Mouse (Mus musculus) limb, embryonic 11.5 days (tissue): ENCODE measurements at regions not wholly inside any gene's neighbourhood (a gene's known extent, or its start where the extent isn't known, plus 50 kb on each side); places are given as distances from the start of the nearest gene placed in this dataset.
"Not testable (repeated sequence)": the region's sequence is repeated elsewhere in the genome, so short reads cannot be mapped to it uniquely, and the experiment has no call there.

Source experiments
- ATAC-seq: fragments of 200-750 bp; cut with Nextera tagmentation; 2 replicates; pipeline ENCODE4 v1.8.0; 2017; ENCODE audit warnings: low read depth; ENCODE audit not compliant: insufficient number of reproducible peaks, low FRiP score, low TSS enrichment
- DNase-seq: peaks from one replicate; pipeline ENCODE4 v3.0.0-alpha.2; 2015; ENCODE audit warnings: low spot score
- H3K27ac ChIP-seq: fragments of 300-500 bp; sonication (generic); replicated peaks from 2 replicates; pipeline ENCODE4 v1.5.1; 2014; ENCODE audit warnings: low read depth, mild to moderate bottlenecking, low read length
- H3K27me3 ChIP-seq: fragments of 300-500 bp; sonication (generic); 2 replicates; pipeline ENCODE4 v1.6.1; 2014; ENCODE audit warnings: mild to moderate bottlenecking, low read length, mixed read lengths; ENCODE audit not compliant: control insufficient read depth, insufficient read depth
- H3K36me3 ChIP-seq: fragments of 300-500 bp; sonication (generic); 2 replicates; pipeline ENCODE4 v1.6.1; 2014; ENCODE audit warnings: mild to moderate bottlenecking, low read length, moderate library complexity, mixed read lengths; ENCODE audit not compliant: control insufficient read depth, insufficient read depth
- H3K4me1 ChIP-seq: fragments of 300-500 bp; sonication (generic); 2 replicates; pipeline ENCODE4 v1.6.1; 2014; ENCODE audit warnings: low read length, mixed read lengths; ENCODE audit not compliant: control insufficient read depth, insufficient read depth
- H3K4me2 ChIP-seq: fragments of 300-500 bp; sonication (generic); 2 replicates; pipeline ENCODE4 v1.6.1; 2014; ENCODE audit warnings: low read depth, mild to moderate bottlenecking, moderate library complexity; ENCODE audit not compliant: severe bottlenecking
- H3K4me3 ChIP-seq: fragments of 300-500 bp; sonication (generic); 2 replicates; pipeline ENCODE4 v1.5.1; 2014; ENCODE audit warnings: low read depth, low read length
- H3K9ac ChIP-seq: fragments of 300-500 bp; sonication (generic); 2 replicates; pipeline ENCODE4 v1.6.1; 2014; ENCODE audit warnings: mild to moderate bottlenecking, low read length
- H3K9me3 ChIP-seq: fragments of 300-500 bp; sonication (generic); 2 replicates; pipeline ENCODE4 v1.6.1; 2016; ENCODE audit warnings: low read length; ENCODE audit not compliant: control insufficient read depth
- WGBS: fragments of 180-500 bp; shearing (Covaris S2); extraction: QIAGEN DNeasy Blood & Tissue Kit; methylation state at CpG from one replicate; pipeline ENCODE4 v1.1.7; 2014; 5-methylcytosine and 5-hydroxymethylcytosine counted together

GRCm38 (mm10) chr6:67881476-67881875 is 345.9 kb upstream of the Tacstd2 start:
- not testable (repeated sequence) for DNase-seq, H3K9ac ChIP-seq, H3K36me3 ChIP-seq, H3K4me3 ChIP-seq, H3K4me2 ChIP-seq, H3K4me1 ChIP-seq, H3K27me3 ChIP-seq, H3K27ac ChIP-seq, H3K9me3 ChIP-seq, ATAC-seq
- 90% methylated on average over 4 of the region's 5 CpGs for whole genome bisulfite sequencing

- not testable (repeated sequence) for H3K9ac ChIP-seq, DNase-seq, H3K27me3 ChIP-seq, H3K4me1 ChIP-seq, H3K27ac ChIP-seq, ATAC-seq, H3K4me2 ChIP-seq, H3K36me3 ChIP-seq, H3K9me3 ChIP-seq, H3K4me3 ChIP-seq
- WGBS = 24% methylated on average over 1 of the region's 1 CpGs
These were observed 322.3 kb upstream of the Tacstd2 start for GRCm38 (mm10) chr6:67857945-67858344.

GRCm38 (mm10) chr6:67839486-67839885 is 303.9 kb upstream of the Tacstd2 start:
- not testable (repeated sequence) for H3K4me1 ChIP-seq, H3K36me3 ChIP-seq, ATAC-seq, H3K4me2 ChIP-seq, H3K9me3 ChIP-seq, H3K9ac ChIP-seq, H3K27ac ChIP-seq, H3K4me3 ChIP-seq, DNase-seq, H3K27me3 ChIP-seq
- WGBS = 81% methylated on average over 1 of the region's 1 CpGs

GRCm38 (mm10) chr6:67812478-67812877 is 276.9 kb upstream of the Tacstd2 start:
- ATAC-seq, H3K27me3 ChIP-seq, H3K9me3 ChIP-seq, H3K9ac ChIP-seq, H3K36me3 ChIP-seq, H3K27ac ChIP-seq, H3K4me2 ChIP-seq, H3K4me3 ChIP-seq, H3K4me1 ChIP-seq: not testable (repeated sequence)
- peak; percentile 36 for DNase-seq
- 18% methylated on average over 3 of the region's 3 CpGs for WGBS

GRCm38 (mm10) chr6:67791393-67791792 is 255.8 kb upstream of the Tacstd2 start:
- ATAC-seq (no peak), DNase-seq (no peak)
- H3K27ac ChIP-seq = no peak overlapping the region
- H3K27me3 ChIP-seq = no peaks in the 10 kb centered on the region
- no peaks in the 10 kb centered on the region for H3K9me3 ChIP-seq
- H3K4me3 ChIP-seq = no peak overlapping the region
- H3K4me1 ChIP-seq = no peaks in the 10 kb centered on the region
- no peak overlapping the region for H3K4me2 ChIP-seq
- no peaks in the 10 kb centered on the region for H3K36me3 ChIP-seq
- no peak overlapping the region for H3K9ac ChIP-seq

- H3K4me1 ChIP-seq = no peaks in the 10 kb centered on the region
- no peaks in the 10 kb centered on the region for H3K9me3 ChIP-seq
These were observed 255.1 kb upstream of the Tacstd2 start for GRCm38 (mm10) chr6:67790742-67791141.

GRCm38 (mm10) chr6:67787091-67787765 is 251.6 kb upstream of the Tacstd2 start:
- Histone ChIP-seq H3K4me2 (no peak overlapping the region), H3K9ac (no peak overlapping the region), H3K36me3 (no peaks in the 10 kb centered on the region), H3K27me3 (no peaks in the 10 kb centered on the region), H3K27ac (no peak overlapping the region), H3K9me3 (no peaks in the 10 kb centered on the region), H3K4me3 (no peak overlapping the region), H3K4me1 (no peaks in the 10 kb centered on the region)
- 78% methylated on average over 7 of the region's 7 CpGs for WGBS
- no peak for DNase-seq
- ATAC-seq = no peak

More at GRCm38 (mm10) chr6:67790742-67791141, 255.1 kb upstream of the Tacstd2 start:
- no peak overlapping the region for H3K27ac ChIP-seq
- ATAC-seq (no peak), DNase-seq (no peak)
- no peak overlapping the region for H3K4me2 ChIP-seq
- H3K9ac ChIP-seq = no peak overlapping the region
- H3K4me3 ChIP-seq = no peak overlapping the region
- WGBS = 92% methylated on average over 1 of the region's 1 CpGs
- H3K36me3 ChIP-seq = no peaks in the 10 kb centered on the region
- no peaks in the 10 kb centered on the region for H3K27me3 ChIP-seq

- no peaks in the 10 kb centered on the region for H3K9me3 ChIP-seq
- H3K9ac ChIP-seq = no peak overlapping the region
- no peak for ATAC-seq
- no peak overlapping the region for H3K4me3 ChIP-seq
- no peak for DNase-seq
- H3K27ac ChIP-seq = no peak overlapping the region
- 87% methylated on average over 4 of the region's 4 CpGs for WGBS
- no peaks in the 10 kb centered on the region for H3K36me3 ChIP-seq
- H3K4me1 ChIP-seq = no peaks in the 10 kb centered on the region
- H3K27me3 ChIP-seq = no peaks in the 10 kb centered on the region
- H3K4me2 ChIP-seq = no peak overlapping the region
These were observed 243.3 kb upstream of the Tacstd2 start for GRCm38 (mm10) chr6:67778883-67779282.

GRCm38 (mm10) chr6:67754102-67754501 is 218.5 kb upstream of the Tacstd2 start:
- H3K4me1 ChIP-seq, H3K4me3 ChIP-seq, H3K9ac ChIP-seq, H3K9me3 ChIP-seq, ATAC-seq, H3K4me2 ChIP-seq, H3K36me3 ChIP-seq, H3K27ac ChIP-seq, H3K27me3 ChIP-seq, DNase-seq: not testable (repeated sequence)
- 87% methylated on average over 1 of the region's 1 CpGs for WGBS
